Mouse (Mus musculus) liver, embryonic 15.5 days (tissue): Measurements from ENCODE around the gene Flcn. TPM values are rescaled to one million over a fixed set of nuclear protein-coding genes. Genes with fewer than 3 reads are reported as not detected.

ENCODE experiments used
- ATAC-seq: fragments of 200-750 bp; cut with Nextera tagmentation; 2 replicates; pipeline ENCODE4 v1.8.0; 2017; ENCODE audit warnings: moderate number of reproducible peaks, mild to moderate bottlenecking, moderate library complexity; ENCODE audit not compliant: insufficient read depth
- H3K27ac ChIP-seq: fragments of 300-500 bp; sonication (generic); replicated peaks from 2 replicates; pipeline ENCODE4 v1.5.1; 2015; ENCODE audit warnings: mild to moderate bottlenecking, inconsistent platforms
- H3K27me3 ChIP-seq: fragments of 300-500 bp; sonication (generic); 2 replicates; pipeline ENCODE4 v1.6.1; 2015; ENCODE audit warnings: mild to moderate bottlenecking, inconsistent platforms
- H3K36me3 ChIP-seq: fragments of 300-500 bp; sonication (generic); replicated peaks from 2 replicates; pipeline ENCODE4 v1.6.1; 2015; ENCODE audit warnings: moderate library complexity, mild to moderate bottlenecking, inconsistent platforms
- H3K4me1 ChIP-seq: fragments of 300-500 bp; sonication (generic); replicated peaks from 2 replicates; pipeline ENCODE4 v1.6.1; 2015; ENCODE audit warnings: inconsistent platforms
- H3K4me2 ChIP-seq: fragments of 300-500 bp; sonication (generic); 2 replicates; pipeline ENCODE4 v1.6.1; 2015; ENCODE audit warnings: moderate library complexity, mild to moderate bottlenecking, inconsistent platforms
- H3K4me3 ChIP-seq: fragments of 300-500 bp; sonication (generic); replicated peaks from 2 replicates; pipeline ENCODE4 v1.5.1; 2015; ENCODE audit warnings: mild to moderate bottlenecking, inconsistent platforms
- H3K9ac ChIP-seq: fragments of 300-500 bp; sonication (generic); 2 replicates; pipeline ENCODE4 v1.6.1; 2015; ENCODE audit warnings: moderate library complexity, mild to moderate bottlenecking, inconsistent platforms
- H3K9me3 ChIP-seq: fragments of 300-500 bp; sonication (generic); replicated peaks from 2 replicates; pipeline ENCODE4 v1.6.1; 2016; ENCODE audit warnings: inconsistent platforms
- WGBS: fragments of 180-500 bp; shearing (Covaris S2); methylation state at CpG from one replicate; pipeline ENCODE4 v1.1.7; 2015; ENCODE audit warnings: mixed read lengths; ENCODE audit not compliant: insufficient replicate concordance; 5-methylcytosine and 5-hydroxymethylcytosine counted together
- polyA plus RNA-seq: library from polyadenylated mRNA; unstranded; fragments of >200 nt; fragmentation: Nextera tagmentation; extraction: Ambion mirVana; gene quantifications from 2 replicates; pipeline ENCODE4 v1.2.1, GENCODE M21; 2015

Flcn gene
- polyA plus RNA-seq, 1 experiment from 2014 or later, result 13.6 TPM

GRCm38 (mm10) chr11:59780241-59780640 is 29.6 kb downstream of the Flcn start:
- H3K36me3 ChIP-seq, result peaks cover 15% of the 10 kb centered on the region; the same call in 1 of the 2 replicates
- H3K4me1 ChIP-seq, result peaks cover 7% of the 10 kb centered on the region
- H3K4me2 ChIP-seq, result no peak overlapping the region
- H3K27ac ChIP-seq, result no peak overlapping the region
- no peak overlapping the region for H3K9ac ChIP-seq
- H3K4me3 ChIP-seq, result no peak overlapping the region
- no peak for ATAC-seq
- no peaks in the 10 kb centered on the region for H3K9me3 ChIP-seq
- H3K27me3 ChIP-seq, result no peaks in the 10 kb centered on the region
- 63% methylated on average over 4 of the region's 4 CpGs for WGBS

GRCm38 (mm10) chr11:59779406-59779805 is 30.4 kb downstream of the Flcn start:
- Histone ChIP-seq H3K9me3 (no peaks in the 10 kb centered on the region), H3K4me1 (peaks cover 7% of the 10 kb centered on the region), H3K36me3 (peaks cover 18% of the 10 kb centered on the region; the same call in 1 of the 2 replicates), H3K4me2 (no peak overlapping the region), H3K4me3 (no peak overlapping the region), H3K9ac (no peak overlapping the region), H3K27ac (no peak overlapping the region), H3K27me3 (no peaks in the 10 kb centered on the region)
- ATAC-seq, result no peak
- WGBS, result 75% methylated on average over 4 of the region's 4 CpGs

GRCm38 (mm10) chr11:59778874-59779223 is 31.0 kb downstream of the Flcn start:
- Histone ChIP-seq H3K36me3 (peaks cover 23% of the 10 kb centered on the region), H3K27ac (no peak overlapping the region), H3K27me3 (no peaks in the 10 kb centered on the region), H3K9ac (no peak overlapping the region), H3K9me3 (no peaks in the 10 kb centered on the region), H3K4me2 (no peak overlapping the region), H3K4me3 (no peak overlapping the region), H3K4me1 (peaks cover 7% of the 10 kb centered on the region)
- 47% methylated on average over 1 of the region's 1 CpGs for WGBS
- no peak for ATAC-seq

- H3K4me2 ChIP-seq, result no peak overlapping the region
- WGBS, result 42% methylated on average over 9 of the region's 9 CpGs
- no peak overlapping the region for H3K4me3 ChIP-seq
Observed at GRCm38 (mm10) chr11:59778181-59778873, 31.5 kb downstream of the Flcn start.

GRCm38 (mm10) chr11:59777259-59777658 is 32.6 kb downstream of the Flcn start:
- H3K27ac ChIP-seq, result no peak overlapping the region
- no peak for ATAC-seq
- H3K9ac ChIP-seq, result no peak overlapping the region
- WGBS, result 72% methylated on average over 5 of the region's 5 CpGs
- no peak overlapping the region for H3K4me2 ChIP-seq
- no peak overlapping the region for H3K4me3 ChIP-seq
- peaks cover 7% of the 10 kb centered on the region for H3K4me1 ChIP-seq
- no peaks in the 10 kb centered on the region for H3K9me3 ChIP-seq
- H3K27me3 ChIP-seq, result no peaks in the 10 kb centered on the region
- peaks cover 27% of the 10 kb centered on the region for H3K36me3 ChIP-seq

More at GRCm38 (mm10) chr11:59778181-59778873, 31.5 kb downstream of the Flcn start:
- Histone ChIP-seq H3K9ac (no peak overlapping the region), H3K36me3 (peaks cover 25% of the 10 kb centered on the region), H3K27ac (no peak overlapping the region), H3K4me1 (peaks cover 7% of the 10 kb centered on the region), H3K27me3 (no peaks in the 10 kb centered on the region), H3K9me3 (no peaks in the 10 kb centered on the region)
- peak; percentile 58 for ATAC-seq

- Histone ChIP-seq H3K4me1 (peaks cover 7% of the 10 kb centered on the region), H3K4me2 (no peak overlapping the region), H3K9me3 (no peaks in the 10 kb centered on the region), H3K27ac (no peak overlapping the region), H3K27me3 (no peaks in the 10 kb centered on the region), H3K4me3 (no peak overlapping the region), H3K9ac (no peak overlapping the region), H3K36me3 (peaks cover 41% of the 10 kb centered on the region)
- ATAC-seq, result no peak
- 84% methylated on average over 13 of the region's 13 CpGs for WGBS
Observed at GRCm38 (mm10) chr11:59775435-59776148, 34.2 kb downstream of the Flcn start.

- no peak for ATAC-seq
- Histone ChIP-seq H3K4me3 (no peak overlapping the region), H3K27me3 (no peaks in the 10 kb centered on the region), H3K27ac (no peak overlapping the region), H3K4me1 (peaks cover 7% of the 10 kb centered on the region), H3K9ac (no peak overlapping the region), H3K9me3 (no peaks in the 10 kb centered on the region), H3K4me2 (no peak overlapping the region), H3K36me3 (peaks cover 52% of the 10 kb centered on the region)
- 40% methylated on average over 4 of the region's 4 CpGs for WGBS
Observed at GRCm38 (mm10) chr11:59774522-59774921, 35.3 kb downstream of the Flcn start.

GRCm38 (mm10) chr11:59772902-59773301 is 36.9 kb downstream of the Flcn start:
- no peak overlapping the region for H3K27ac ChIP-seq
- H3K9ac ChIP-seq, result no peak overlapping the region
- H3K4me2 ChIP-seq, result no peak overlapping the region
- ATAC-seq, result no peak
- H3K4me1 ChIP-seq, result no peaks in the 10 kb centered on the region
- H3K4me3 ChIP-seq, result no peak overlapping the region
- H3K36me3 ChIP-seq, result peaks cover 67% of the 10 kb centered on the region
- 74% methylated on average over 4 of the region's 4 CpGs for WGBS
- no peaks in the 10 kb centered on the region for H3K27me3 ChIP-seq
- H3K9me3 ChIP-seq, result no peaks in the 10 kb centered on the region

- Histone ChIP-seq H3K27me3 (no peaks in the 10 kb centered on the region), H3K9ac (no peak overlapping the region), H3K4me2 (no peak overlapping the region), H3K27ac (no peak overlapping the region), H3K36me3 (peaks cover 68% of the 10 kb centered on the region), H3K4me3 (no peak overlapping the region), H3K4me1 (no peaks in the 10 kb centered on the region), H3K9me3 (no peaks in the 10 kb centered on the region)
- WGBS, result 73% methylated on average over 2 of the region's 2 CpGs
- no peak for ATAC-seq
Observed at GRCm38 (mm10) chr11:59772291-59772690, 37.5 kb downstream of the Flcn start.

GRCm38 (mm10) chr11:59770753-59771152 is 39.1 kb downstream of the Flcn start:
- H3K9me3 ChIP-seq, result no peaks in the 10 kb centered on the region
- H3K27ac ChIP-seq, result no peak overlapping the region
- ATAC-seq, result no peak
- no peak overlapping the region for H3K4me3 ChIP-seq
- H3K4me2 ChIP-seq, result no peak overlapping the region
- no peaks in the 10 kb centered on the region for H3K27me3 ChIP-seq
- no peaks in the 10 kb centered on the region for H3K4me1 ChIP-seq
- WGBS, result 35% methylated on average over 7 of the region's 7 CpGs
- peaks cover 73% of the 10 kb centered on the region for H3K36me3 ChIP-seq
- no peak overlapping the region for H3K9ac ChIP-seq

GRCm38 (mm10) chr11:59769738-59770137 is 40.1 kb downstream of the Flcn start:
- Histone ChIP-seq H3K9me3 (no peaks in the 10 kb centered on the region), H3K4me3 (no peak overlapping the region), H3K27ac (no peak overlapping the region), H3K4me2 (no peak overlapping the region), H3K27me3 (no peaks in the 10 kb centered on the region), H3K4me1 (no peaks in the 10 kb centered on the region), H3K36me3 (peaks cover 71% of the 10 kb centered on the region), H3K9ac (no peak overlapping the region)
- 57% methylated on average over 6 of the region's 6 CpGs for WGBS
- ATAC-seq, result no peak
